Mouse (Mus musculus): ENCODE results near the gene Fam213b. TPM values are rescaled to one million over a fixed set of nuclear protein-coding genes. Genes with fewer than 3 reads are reported as not detected.

Fam213b gene
- polyA plus RNA-seq, 1 experiment from 2014 or later: 67.1 TPM

DNA sequence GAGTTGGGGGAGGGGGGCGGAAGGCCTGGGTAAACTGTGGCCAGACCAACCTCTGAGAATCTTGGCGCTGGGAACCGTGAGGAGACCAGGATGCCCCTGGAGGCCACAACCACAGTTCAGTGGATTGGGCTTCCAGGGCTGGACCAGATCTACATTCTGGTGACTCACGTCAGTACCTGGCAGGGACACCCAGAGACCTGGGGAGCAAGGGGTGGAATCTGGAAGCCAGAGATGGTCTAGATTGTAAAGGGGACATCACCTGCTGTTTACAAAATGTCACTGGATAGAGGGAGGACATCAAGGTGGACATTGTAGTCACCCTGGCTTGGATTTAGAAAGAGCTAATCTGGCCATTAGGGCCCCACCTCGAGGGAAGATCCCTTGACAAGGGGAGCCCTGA is 3.4 kb downstream of the Fam213b start:
- no peaks in the 10 kb centered on the region for H3K27me3 ChIP-seq
- H3K27ac ChIP-seq (replicated peaks): no peak overlapping the region
- H3K9ac ChIP-seq: no peak overlapping the region
- WGBS: 84% methylated on average over 5 of the region's 5 CpGs
- no peaks in the 10 kb centered on the region for H3K36me3 ChIP-seq
- no peak overlapping the region for H3K4me2 ChIP-seq
- peaks cover 20% of the 10 kb centered on the region for H3K4me1 ChIP-seq (replicated peaks)
- ATAC-seq (ENCODE audit: low FRiP score, low read depth): no peak
- no peak overlapping the region for H3K4me3 ChIP-seq
- no peaks in the 10 kb centered on the region for H3K9me3 ChIP-seq

DNA sequence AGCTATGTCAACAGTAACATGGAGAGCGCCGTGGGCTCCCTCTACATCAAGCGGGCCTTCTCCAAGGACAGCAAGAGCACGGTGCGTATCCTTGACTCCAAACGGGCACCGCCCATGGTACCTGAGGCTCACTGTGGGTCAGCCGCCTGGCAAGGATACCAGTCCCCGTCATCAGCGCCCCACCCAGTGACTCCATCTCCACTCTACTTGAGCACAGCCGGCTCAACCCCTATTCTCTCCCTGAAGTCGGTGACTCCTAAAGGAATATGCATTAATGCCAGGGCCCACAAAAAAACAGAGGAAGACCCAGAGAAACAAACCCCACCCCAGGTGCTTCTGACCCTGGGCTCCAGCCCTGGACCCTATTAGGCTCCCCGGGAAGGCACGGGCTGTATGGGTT is 8.0 kb downstream of the Fam213b start:
- H3K27ac ChIP-seq (replicated peaks): no peak overlapping the region
- 92% methylated on average over 14 of the region's 14 CpGs for WGBS

DNA sequence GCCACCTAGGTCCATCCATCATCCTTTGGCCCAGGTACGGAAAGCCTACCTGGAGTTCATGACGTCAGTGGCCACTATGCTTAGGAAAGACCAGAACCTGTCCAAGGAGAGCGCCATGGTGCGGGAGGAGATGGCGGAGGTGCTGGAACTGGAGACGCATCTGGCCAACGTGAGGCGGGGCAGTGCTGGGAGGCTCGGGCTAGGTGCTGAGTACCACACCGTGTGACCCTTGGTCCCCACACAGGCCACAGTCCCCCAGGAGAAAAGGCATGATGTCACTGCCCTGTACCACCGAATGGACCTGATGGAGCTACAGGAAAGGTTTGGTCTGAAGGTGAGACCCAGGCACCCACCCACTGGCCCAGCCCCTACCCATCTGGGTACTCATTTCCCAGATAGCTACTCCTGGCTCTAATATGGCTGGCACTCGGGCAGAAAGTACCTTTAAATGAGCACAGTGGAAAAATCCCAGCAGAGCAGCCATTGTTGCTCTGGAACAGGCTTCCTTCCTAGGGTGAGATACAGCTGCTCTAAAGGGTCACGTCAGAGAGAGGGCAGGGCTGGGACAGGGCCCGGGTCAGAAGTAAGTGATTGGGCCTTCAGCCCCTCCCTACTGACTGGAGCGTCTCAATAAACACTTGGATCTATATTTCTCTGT is 11.2 kb downstream of the Fam213b start:
- ATAC-seq (ENCODE audit: low FRiP score, low read depth): peak; percentile 46; the same call in 1 of the 2 replicates
- no peaks in the 10 kb centered on the region for H3K9me3 ChIP-seq
- H3K27ac ChIP-seq (replicated peaks): no peak overlapping the region
- no peak overlapping the region for H3K4me3 ChIP-seq
- no peak overlapping the region for H3K4me2 ChIP-seq
- no peak overlapping the region for H3K9ac ChIP-seq
- no peaks in the 10 kb centered on the region for H3K4me1 ChIP-seq (replicated peaks)
- H3K27me3 ChIP-seq: no peaks in the 10 kb centered on the region
- WGBS: 81% methylated on average over 15 of the region's 15 CpGs
- no peaks in the 10 kb centered on the region for H3K36me3 ChIP-seq

More for the DNA sequence above, 8.0 kb downstream of the Fam213b start:
- H3K9me3 ChIP-seq: no peaks in the 10 kb centered on the region
- H3K36me3 ChIP-seq: no peaks in the 10 kb centered on the region
- ATAC-seq (ENCODE audit: low FRiP score, low read depth): no peak
- no peak overlapping the region for H3K4me3 ChIP-seq
- no peaks in the 10 kb centered on the region for H3K27me3 ChIP-seq
- H3K4me2 ChIP-seq: no peak overlapping the region
- H3K9ac ChIP-seq: no peak overlapping the region
- no peaks in the 10 kb centered on the region for H3K4me1 ChIP-seq (replicated peaks)

DNA sequence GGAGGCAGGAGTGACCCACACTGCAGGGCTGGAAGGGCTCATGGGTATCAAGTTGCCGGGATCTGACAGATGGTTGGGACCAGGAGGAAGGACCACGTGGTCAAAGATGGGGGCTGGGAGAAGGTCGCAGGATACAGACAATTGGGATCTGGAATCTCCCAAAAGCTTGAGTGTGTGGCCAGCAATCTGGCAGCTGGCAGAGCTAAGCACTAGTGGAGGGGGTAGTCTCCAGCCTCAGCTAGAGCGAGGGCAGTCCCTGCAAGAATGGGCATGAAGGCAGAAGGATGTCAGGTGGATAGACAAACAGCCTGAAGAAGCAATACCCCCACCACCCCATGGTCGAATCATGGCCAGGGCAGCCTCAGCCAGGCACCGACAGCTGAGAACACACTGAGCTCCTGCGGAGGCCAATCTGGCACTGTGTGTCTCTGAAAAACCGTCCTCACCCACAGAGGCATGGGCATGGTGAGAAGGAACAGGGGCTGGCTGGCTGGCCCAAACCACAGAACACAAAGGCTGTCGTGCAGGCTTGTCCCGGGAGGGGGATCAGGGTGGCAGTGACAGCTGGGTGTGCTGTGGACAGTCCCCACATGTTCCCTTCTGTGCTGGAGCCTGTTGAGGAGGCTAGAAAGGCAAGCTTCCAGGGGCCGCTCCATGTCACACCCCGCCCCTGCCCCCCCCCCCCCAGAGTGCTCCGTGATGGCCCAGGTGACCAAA is 11.9 kb downstream of the Fam213b start:
- Histone ChIP-seq H3K27me3 (no peaks in the 10 kb centered on the region), H3K4me3 (no peak overlapping the region), H3K9ac (no peak overlapping the region), H3K9me3 (no peaks in the 10 kb centered on the region), H3K27ac (replicated peaks) (peak overlapping the region; percentile 42; the same call in 1 of the 2 replicates), H3K4me1 (replicated peaks) (no peaks in the 10 kb centered on the region), H3K36me3 (no peaks in the 10 kb centered on the region), H3K4me2 (no peak overlapping the region)
- 65% methylated on average over 13 of the region's 13 CpGs for WGBS
- ATAC-seq (ENCODE audit: low FRiP score, low read depth): peak; percentile 32; the same call in 1 of the 2 replicates

DNA sequence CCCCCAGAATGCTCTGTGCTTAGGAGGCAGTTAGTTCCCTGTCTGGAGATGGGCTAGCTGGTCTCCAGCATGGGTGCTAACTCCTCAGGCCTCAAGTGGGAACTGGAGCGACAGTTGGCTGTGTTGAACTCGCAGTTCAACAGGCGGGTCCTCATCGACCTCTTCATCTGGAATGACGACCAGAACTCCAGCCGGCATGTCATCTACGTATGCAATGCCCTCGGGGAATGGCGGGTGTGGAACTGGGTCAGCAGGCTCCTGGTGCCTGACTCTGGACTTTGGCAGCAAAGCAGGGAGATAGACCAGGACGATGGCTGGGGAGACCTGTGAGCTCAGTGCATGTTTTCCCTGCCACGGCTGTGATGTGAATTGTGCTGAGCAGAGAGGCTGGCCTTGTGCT is 13.5 kb downstream of the Fam213b start:
- no peak overlapping the region for H3K9ac ChIP-seq
- WGBS: 83% methylated on average over 11 of the region's 11 CpGs
- H3K4me3 ChIP-seq: no peak overlapping the region
- no peaks in the 10 kb centered on the region for H3K27me3 ChIP-seq
- H3K9me3 ChIP-seq: no peaks in the 10 kb centered on the region
- H3K36me3 ChIP-seq: no peaks in the 10 kb centered on the region
- H3K27ac ChIP-seq (replicated peaks): no peak overlapping the region
- no peak for ATAC-seq (ENCODE audit: low FRiP score, low read depth)
- H3K4me1 ChIP-seq (replicated peaks): no peaks in the 10 kb centered on the region
- no peak overlapping the region for H3K4me2 ChIP-seq

DNA sequence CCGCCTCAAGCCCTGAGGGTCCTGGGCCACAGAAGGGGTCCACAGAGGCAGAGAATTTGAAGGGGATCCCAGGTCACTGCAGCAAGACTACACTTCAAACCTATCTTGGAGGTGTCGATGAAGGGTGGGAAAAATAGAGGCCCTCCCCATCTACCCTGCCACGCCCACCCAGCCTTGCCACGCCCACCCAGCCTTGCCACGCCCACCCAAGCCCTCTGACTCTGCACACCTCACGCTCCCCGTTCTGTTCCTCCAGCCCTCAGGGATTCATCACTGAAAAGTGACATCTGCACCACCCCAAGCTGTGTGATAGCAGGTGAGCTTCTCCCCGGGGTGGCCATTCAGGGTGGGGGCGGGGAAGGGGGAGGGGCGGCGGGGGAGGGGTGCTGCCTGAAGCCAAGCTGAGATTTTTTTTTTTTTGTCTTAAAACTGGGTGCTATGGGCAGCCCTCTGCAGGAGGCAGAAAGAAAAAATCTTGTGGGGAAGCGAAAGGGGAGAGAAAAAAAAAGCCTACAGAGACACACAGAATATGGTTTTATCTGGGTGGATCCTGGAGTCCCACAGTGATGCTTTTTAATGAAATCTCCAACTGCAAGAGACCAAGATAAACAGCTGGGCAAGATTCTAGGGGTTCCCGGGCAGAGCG is 16.8 kb downstream of the Fam213b start:
- Histone ChIP-seq H3K36me3 (no peaks in the 10 kb centered on the region), H3K4me1 (replicated peaks) (peaks cover 8% of the 10 kb centered on the region), H3K9ac (no peak overlapping the region), H3K4me2 (no peak overlapping the region), H3K4me3 (no peak overlapping the region), H3K9me3 (no peaks in the 10 kb centered on the region), H3K27ac (replicated peaks) (no peak overlapping the region), H3K27me3 (no peaks in the 10 kb centered on the region)
- no peak for ATAC-seq (ENCODE audit: low FRiP score, low read depth)
- WGBS: 32% methylated on average over 14 of the region's 14 CpGs

DNA sequence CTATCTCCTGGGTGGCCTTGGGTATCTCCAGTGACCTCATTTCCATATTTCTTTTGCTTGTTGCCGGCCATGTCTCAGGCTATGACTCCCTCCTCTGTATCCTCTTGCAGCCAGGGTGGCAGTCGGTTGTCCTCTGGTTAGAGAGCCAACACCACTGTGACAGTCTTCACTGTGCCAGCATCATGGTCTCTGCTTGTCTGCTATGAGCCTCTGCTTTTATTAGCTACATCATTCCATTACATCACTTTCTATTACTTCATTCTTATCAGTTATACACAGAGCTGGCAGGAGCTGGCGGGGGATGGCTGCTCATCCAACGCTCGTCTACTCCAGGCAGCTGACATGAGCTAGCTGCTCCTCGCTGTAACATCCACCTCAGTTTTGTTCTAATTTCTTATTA is 18.2 kb downstream of the Fam213b start:
- Histone ChIP-seq H3K27ac (replicated peaks) (no peak overlapping the region), H3K9me3 (no peaks in the 10 kb centered on the region), H3K4me1 (replicated peaks) (peaks cover 8% of the 10 kb centered on the region), H3K4me3 (no peak overlapping the region), H3K9ac (no peak overlapping the region), H3K4me2 (no peak overlapping the region), H3K27me3 (no peaks in the 10 kb centered on the region), H3K36me3 (no peaks in the 10 kb centered on the region)
- 78% methylated on average over 6 of the region's 6 CpGs for WGBS
- ATAC-seq (ENCODE audit: low FRiP score, low read depth): no peak

DNA sequence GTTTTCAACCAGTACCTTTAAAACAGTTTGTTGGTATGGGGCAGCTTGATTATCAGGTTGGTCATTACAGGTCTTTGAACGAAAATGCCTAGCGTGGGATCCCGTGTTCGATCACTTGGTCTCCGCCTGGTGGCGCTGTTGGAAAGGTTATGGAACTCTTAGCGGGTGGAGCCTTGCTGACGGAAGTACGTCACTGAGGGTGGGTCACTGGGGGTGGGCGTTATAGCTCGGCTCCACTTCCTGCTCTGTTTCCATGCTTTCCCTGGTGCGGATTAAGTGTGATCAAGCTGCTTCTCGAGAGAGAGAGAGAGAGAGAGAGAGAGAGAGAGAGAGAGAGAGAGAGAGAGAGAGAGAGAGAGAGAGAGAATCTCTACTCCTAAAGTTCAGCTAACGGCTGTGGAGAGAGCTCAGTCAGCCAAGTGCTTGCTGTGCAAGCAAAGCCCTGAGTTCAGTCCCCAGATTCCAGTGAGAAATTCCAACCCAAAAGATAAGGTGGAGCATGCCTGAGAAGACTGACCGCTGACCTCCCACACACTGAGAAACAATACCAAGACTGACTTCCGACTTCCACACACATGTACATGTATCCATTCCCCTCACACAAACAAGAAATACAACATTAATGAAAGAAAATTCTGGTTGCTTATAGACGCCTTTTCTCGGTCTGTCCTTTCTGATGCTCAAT is 20.9 kb downstream of the Fam213b start:
- H3K4me3 ChIP-seq: peak overlapping the region; percentile 34
- peak; percentile 97 for ATAC-seq (ENCODE audit: low FRiP score, low read depth)
- H3K27me3 ChIP-seq: no peaks in the 10 kb centered on the region
- WGBS: 10% methylated on average over 18 of the region's 18 CpGs
- no peaks in the 10 kb centered on the region for H3K9me3 ChIP-seq
- H3K4me2 ChIP-seq: peak overlapping the region; percentile 60
- no peaks in the 10 kb centered on the region for H3K36me3 ChIP-seq
- H3K4me1 ChIP-seq (replicated peaks): peaks cover 8% of the 10 kb centered on the region
- H3K9ac ChIP-seq: peak overlapping the region; percentile 35
- H3K27ac ChIP-seq (replicated peaks): peak overlapping the region; percentile 81

DNA sequence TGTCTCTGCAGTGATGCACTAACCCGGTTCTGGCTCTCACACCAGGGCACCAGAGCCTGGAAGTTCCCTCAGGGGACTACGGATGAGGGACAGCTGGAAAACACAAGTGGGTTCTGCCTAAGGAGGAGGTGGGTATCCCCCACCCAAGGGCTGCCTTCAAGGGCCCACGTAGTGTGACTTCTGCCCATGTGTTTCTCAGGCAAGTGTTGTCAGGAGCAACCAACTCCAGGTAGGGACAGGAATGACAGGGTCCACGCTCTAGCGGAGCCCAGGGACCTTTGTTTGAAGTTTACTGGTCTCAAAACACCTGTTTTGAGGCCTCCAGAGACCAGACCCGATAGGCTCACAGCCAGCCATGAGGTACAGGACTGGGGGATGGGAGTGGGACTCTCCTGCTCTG is 25.7 kb downstream of the Fam213b start:
- H3K27me3 ChIP-seq: no peaks in the 10 kb centered on the region
- 73% methylated on average over 6 of the region's 6 CpGs for WGBS
- H3K27ac ChIP-seq (replicated peaks): no peak overlapping the region
- no peaks in the 10 kb centered on the region for H3K9me3 ChIP-seq
- no peak overlapping the region for H3K9ac ChIP-seq
- H3K4me3 ChIP-seq: no peak overlapping the region
- no peak for ATAC-seq (ENCODE audit: low FRiP score, low read depth)
- H3K36me3 ChIP-seq: no peaks in the 10 kb centered on the region
- no peak overlapping the region for H3K4me2 ChIP-seq
- H3K4me1 ChIP-seq (replicated peaks): peaks cover 5% of the 10 kb centered on the region

DNA sequence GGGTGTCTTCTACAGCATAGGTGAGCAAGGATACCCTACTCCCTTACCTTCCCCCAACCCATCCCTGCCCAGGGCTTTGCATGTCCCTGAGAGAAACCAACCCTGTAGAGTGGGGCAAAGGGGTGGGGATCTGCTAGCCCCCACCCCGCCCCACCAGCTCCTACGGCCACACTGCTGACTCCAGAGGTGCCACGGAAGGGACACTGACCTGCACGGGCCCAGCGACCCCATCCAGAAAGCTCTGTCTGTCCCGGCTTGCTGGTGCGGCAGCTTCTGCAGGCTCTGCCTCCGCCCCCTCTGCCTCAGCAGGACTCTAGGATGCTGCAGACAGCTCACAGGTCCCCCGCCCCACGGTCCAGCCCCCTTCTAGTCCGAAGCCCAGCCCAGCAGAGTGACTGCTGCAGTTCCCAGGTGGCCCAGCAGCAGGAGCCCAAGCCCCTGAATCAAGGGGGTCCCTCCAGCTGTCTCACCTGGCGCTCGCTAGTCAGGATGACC is 27.1 kb downstream of the Fam213b start:
- Histone ChIP-seq H3K27me3 (no peaks in the 10 kb centered on the region), H3K36me3 (no peaks in the 10 kb centered on the region), H3K4me2 (peak overlapping the region; percentile 46), H3K9me3 (no peaks in the 10 kb centered on the region), H3K4me1 (replicated peaks) (peaks cover 4% of the 10 kb centered on the region; the same call in 1 of the 2 replicates), H3K27ac (replicated peaks) (no peak overlapping the region), H3K4me3 (peak overlapping the region; percentile 31), H3K9ac (peak overlapping the region; percentile 18; the same call in 1 of the 2 replicates)
- WGBS: 1% methylated on average over 11 of the region's 13 CpGs
- ATAC-seq (ENCODE audit: low FRiP score, low read depth): peak; percentile 77

DNA sequence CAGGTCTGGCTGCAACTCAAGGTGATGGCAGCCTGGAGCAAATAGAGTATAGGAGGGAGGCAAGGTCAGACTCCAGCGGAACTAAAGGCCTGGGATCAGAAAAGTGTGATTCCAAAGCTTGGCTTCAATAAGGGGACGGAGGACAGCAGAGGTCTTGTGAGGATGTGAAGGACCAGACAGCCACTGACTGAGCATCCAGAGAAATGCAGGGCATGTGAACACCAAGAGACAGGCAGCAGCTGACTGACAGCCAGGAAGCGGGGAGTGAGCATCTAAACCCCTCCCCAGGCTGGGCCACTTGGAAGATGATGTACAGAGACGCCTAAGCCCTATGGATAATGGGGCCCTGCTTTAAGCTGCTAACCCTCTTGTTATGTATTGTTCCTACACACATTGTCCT is 28.2 kb downstream of the Fam213b start:
- no peaks in the 10 kb centered on the region for H3K9me3 ChIP-seq
- 80% methylated on average over 4 of the region's 4 CpGs for WGBS
- H3K4me1 ChIP-seq (replicated peaks): peaks cover 4% of the 10 kb centered on the region; the same call in 1 of the 2 replicates
- no peak overlapping the region for H3K4me2 ChIP-seq
- no peak overlapping the region for H3K27ac ChIP-seq (replicated peaks)
- H3K4me3 ChIP-seq: no peak overlapping the region
- H3K36me3 ChIP-seq: no peaks in the 10 kb centered on the region
- H3K27me3 ChIP-seq: no peaks in the 10 kb centered on the region
- ATAC-seq (ENCODE audit: low FRiP score, low read depth): no peak
- H3K9ac ChIP-seq: no peak overlapping the region

DNA sequence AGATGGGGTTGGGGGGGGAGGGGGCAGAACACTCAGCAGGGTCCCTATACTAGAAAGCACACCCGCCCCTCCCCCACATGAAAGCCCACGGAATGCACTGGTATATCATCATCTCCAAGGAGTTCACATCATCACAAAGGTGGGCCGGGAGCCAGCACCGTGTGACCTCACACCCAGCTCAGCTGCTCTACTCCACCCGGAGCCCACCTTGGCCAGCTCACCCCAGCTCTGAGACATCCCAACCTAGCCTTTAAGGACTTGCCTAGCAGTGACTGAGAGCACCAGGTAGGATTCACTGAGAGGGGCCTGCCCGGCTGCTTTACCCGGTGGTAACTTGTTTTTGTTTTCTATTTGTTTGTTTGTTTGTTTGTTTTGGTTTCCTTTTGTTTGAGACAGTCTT is 29.5 kb downstream of the Fam213b start, which contains the start of gene Mmel1:
TSS of gene Mmel1 (plus strand) at position 146 of the 400 bp plus-strand sequence.
- no peak within 1 kb of the TSS for H3K4me2 ChIP-seq
- no peaks in the 10 kb centered on the region for H3K27me3 ChIP-seq
- H3K36me3 ChIP-seq: no peaks in the 10 kb centered on the region
- H3K4me1 ChIP-seq (replicated peaks): peaks cover 13% of the 10 kb centered on the region
- WGBS: 92% methylated on average over 7 of the region's 7 CpGs
- H3K4me3 ChIP-seq: no peak within 1 kb of the TSS
- no peak within 1 kb of the TSS for H3K27ac ChIP-seq (replicated peaks)
- H3K9ac ChIP-seq: no peak within 1 kb of the TSS
- no peaks in the 10 kb centered on the region for H3K9me3 ChIP-seq
- ATAC-seq (ENCODE audit: low FRiP score, low read depth): no peak
